Mouse (Mus musculus): Measurements from ENCODE around the gene Ftsj3. TPM values are rescaled to one million over a fixed set of nuclear protein-coding genes. Genes with fewer than 3 reads are reported as not detected.

Gene Ftsj3
- total and polyA plus RNA-seq, 3 experiments = 21.6 to 109 (median 49.0) TPM

DNA sequence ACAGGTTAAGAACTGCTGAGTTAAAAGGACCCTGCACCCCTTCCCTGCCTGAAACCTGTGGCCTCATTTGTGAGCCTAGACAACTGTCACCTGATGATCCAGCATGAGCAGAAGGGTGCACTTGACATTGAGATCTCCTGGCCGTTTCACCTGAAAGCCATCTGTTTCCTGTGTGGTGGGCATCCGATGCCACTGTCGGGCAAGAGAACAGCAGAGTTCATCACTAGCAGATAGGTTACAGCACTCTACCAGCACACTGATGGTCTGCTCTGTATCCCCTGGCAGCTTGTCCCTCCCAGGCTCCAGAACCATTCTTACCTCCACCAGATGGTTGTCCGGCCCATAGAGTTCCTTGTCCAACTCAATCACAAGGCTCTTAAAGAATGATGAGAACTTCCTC is 9.7 kb upstream of the Ftsj3 start:
- no peaks in the 10 kb centered on the region for H3K27me3 ChIP-seq (ENCODE audit: insufficient read depth, low read length)
- TF ChIP-seq GATA2 (IDR thresholded peaks at IDR 0.05; ENCODE audit: borderline replicate concordance, low read depth, low read length) (no peak), CTCF (IDR thresholded peaks at IDR 0.05; ENCODE audit: low read depth, low read length) (no peak), GATA1 (IDR thresholded peaks at IDR 0.05; ENCODE audit: borderline replicate concordance, low read length) (no peak), TAL1 (conservative IDR thresholded peaks at IDR 0.05; ENCODE audit: low read depth, low read length) (no peak), POLR2AphosphoS5 (IDR thresholded peaks at IDR 0.05; ENCODE audit: insufficient replicate concordance, low read depth, low read length) (no peak)
- DNase-seq (ENCODE audit: low spot score) (no peak), ATAC-seq (ENCODE audit: extremely low read depth, insufficient number of reproducible peaks, low FRiP score, poor library complexity, severe bottlenecking) (no peak)
- no peaks in the 10 kb centered on the region for H3K9me3 ChIP-seq (replicated peaks)
- H3K36me3 ChIP-seq (replicated peaks) = peaks cover 96% of the 10 kb centered on the region
- no peak overlapping the region for H3K4me3 ChIP-seq (ENCODE audit: low read depth, low read length)
- H3K4me1 ChIP-seq (ENCODE audit: insufficient read depth, low read depth, low read length) = peaks cover 45% of the 10 kb centered on the region

GRCm38 (mm10) chr11:106264988-106265387 is 9.1 kb upstream of the Ftsj3 start:
- H3K9me3 ChIP-seq (replicated peaks) = no peaks in the 10 kb centered on the region

DNA sequence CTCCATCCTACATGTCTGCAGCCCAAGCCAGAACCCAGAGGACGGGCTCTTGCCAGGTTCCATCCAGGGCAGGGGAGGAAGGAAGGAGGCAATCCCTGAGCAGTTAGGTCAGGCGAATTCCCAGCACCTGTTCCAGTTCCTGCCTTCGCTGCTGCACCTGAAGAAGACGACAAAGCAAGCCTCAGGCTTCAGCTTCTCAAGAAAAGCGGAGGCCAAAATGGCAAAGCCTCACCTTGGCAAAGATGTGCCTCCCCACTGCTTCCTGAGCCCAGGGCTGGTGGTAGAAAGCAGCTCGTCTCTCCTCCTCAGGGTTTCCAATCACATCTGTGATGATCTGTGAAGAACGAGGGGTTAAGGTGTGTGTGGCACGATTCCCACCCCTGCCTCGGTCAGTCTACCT is 8.1 kb upstream of the Ftsj3 start:
- Histone ChIP-seq H3K27me3 (ENCODE audit: insufficient read depth, low read length) (no peaks in the 10 kb centered on the region), H3K36me3 (replicated peaks) (peaks cover 94% of the 10 kb centered on the region), H3K4me1 (ENCODE audit: insufficient read depth, low read depth, low read length) (peaks cover 32% of the 10 kb centered on the region), H3K4me3 (ENCODE audit: low read depth, low read length) (no peak overlapping the region), H3K9me3 (replicated peaks) (no peaks in the 10 kb centered on the region)
- DNase-seq (ENCODE audit: low spot score) (no peak), ATAC-seq (ENCODE audit: extremely low read depth, insufficient number of reproducible peaks, low FRiP score, poor library complexity, severe bottlenecking) (no peak)
- TF ChIP-seq POLR2AphosphoS5 (IDR thresholded peaks at IDR 0.05; ENCODE audit: insufficient replicate concordance, low read depth, low read length) = no peak
- TF ChIP-seq CTCF (IDR thresholded peaks at IDR 0.05; ENCODE audit: low read depth, low read length) = no peak
- no peak for TF ChIP-seq TAL1 (conservative IDR thresholded peaks at IDR 0.05; ENCODE audit: low read depth, low read length)
- TF ChIP-seq GATA2 (IDR thresholded peaks at IDR 0.05; ENCODE audit: borderline replicate concordance, low read depth, low read length) = no peak
- TF ChIP-seq GATA1 (IDR thresholded peaks at IDR 0.05; ENCODE audit: borderline replicate concordance, low read length) = no peak

More at GRCm38 (mm10) chr11:106264988-106265387, 9.1 kb upstream of the Ftsj3 start:
- TF ChIP-seq TAL1 (conservative IDR thresholded peaks at IDR 0.05; ENCODE audit: low read depth, low read length) (no peak), GATA2 (IDR thresholded peaks at IDR 0.05; ENCODE audit: borderline replicate concordance, low read depth, low read length) (no peak), GATA1 (IDR thresholded peaks at IDR 0.05; ENCODE audit: borderline replicate concordance, low read length) (no peak), CTCF (IDR thresholded peaks at IDR 0.05; ENCODE audit: low read depth, low read length) (no peak), POLR2AphosphoS5 (IDR thresholded peaks at IDR 0.05; ENCODE audit: insufficient replicate concordance, low read depth, low read length) (no peak)
- ATAC-seq (ENCODE audit: extremely low read depth, insufficient number of reproducible peaks, low FRiP score, poor library complexity, severe bottlenecking) = no peak
- H3K4me3 ChIP-seq (ENCODE audit: low read depth, low read length) = no peak overlapping the region
- H3K27me3 ChIP-seq (ENCODE audit: insufficient read depth, low read length) = no peaks in the 10 kb centered on the region
- peaks cover 40% of the 10 kb centered on the region for H3K4me1 ChIP-seq (ENCODE audit: insufficient read depth, low read depth, low read length)
- DNase-seq (ENCODE audit: low spot score) = no peak
- H3K36me3 ChIP-seq (replicated peaks) = peaks cover 92% of the 10 kb centered on the region

DNA sequence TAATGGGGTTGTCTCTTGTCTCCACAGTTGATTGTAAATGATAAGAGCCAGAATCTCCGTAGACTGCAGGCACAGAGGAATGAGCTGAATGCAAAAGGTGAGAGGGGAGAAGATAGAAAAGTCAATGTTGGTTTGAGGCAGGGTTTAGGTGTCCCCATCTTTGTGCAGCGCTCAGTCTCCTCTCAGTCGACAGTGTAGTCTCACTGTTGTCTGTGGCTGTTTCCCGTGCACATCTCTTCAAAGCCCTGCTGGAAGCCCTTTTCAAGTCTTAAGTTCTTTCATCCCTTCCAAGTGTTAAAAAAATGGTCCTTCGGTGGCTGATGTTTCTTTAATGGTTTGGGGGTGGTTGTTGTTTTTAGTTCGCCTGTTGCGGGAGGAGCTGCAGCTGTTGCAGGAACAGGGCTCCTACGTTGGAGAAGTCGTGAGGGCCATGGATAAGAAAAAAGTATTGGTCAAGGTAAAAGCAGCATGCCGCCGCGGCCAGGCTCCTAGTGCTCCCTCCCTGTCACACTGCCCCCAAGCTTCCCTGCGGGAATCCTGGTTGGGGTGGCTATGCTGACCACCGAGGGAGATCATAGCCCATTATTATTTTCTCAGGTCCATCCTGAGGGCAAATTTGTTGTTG is 5.1 kb upstream of the Ftsj3 start:
- Histone ChIP-seq H3K27me3 (ENCODE audit: insufficient read depth, low read length) (no peaks in the 10 kb centered on the region), H3K9me3 (replicated peaks) (no peaks in the 10 kb centered on the region), H3K4me1 (ENCODE audit: insufficient read depth, low read depth, low read length) (peaks cover 29% of the 10 kb centered on the region), H3K4me3 (ENCODE audit: low read depth, low read length) (no peak overlapping the region), H3K36me3 (replicated peaks) (peaks cover 84% of the 10 kb centered on the region)
- DNase-seq (ENCODE audit: low spot score) (no peak), ATAC-seq (ENCODE audit: extremely low read depth, insufficient number of reproducible peaks, low FRiP score, poor library complexity, severe bottlenecking) (no peak)
- TF ChIP-seq CTCF (IDR thresholded peaks at IDR 0.05; ENCODE audit: low read depth, low read length) = no peak
- TF ChIP-seq POLR2AphosphoS5 (IDR thresholded peaks at IDR 0.05; ENCODE audit: insufficient replicate concordance, low read depth, low read length) = no peak
- no peak for TF ChIP-seq GATA1 (IDR thresholded peaks at IDR 0.05; ENCODE audit: borderline replicate concordance, low read length)
- TF ChIP-seq GATA2 (IDR thresholded peaks at IDR 0.05; ENCODE audit: borderline replicate concordance, low read depth, low read length) = no peak
- no peak for TF ChIP-seq TAL1 (conservative IDR thresholded peaks at IDR 0.05; ENCODE audit: low read depth, low read length)

- Histone ChIP-seq H3K9me3 (replicated peaks) (no peaks in the 10 kb centered on the region), H3K27me3 (ENCODE audit: insufficient read depth, low read length) (no peaks in the 10 kb centered on the region)
- TF ChIP-seq CTCF (IDR thresholded peaks at IDR 0.05; ENCODE audit: low read depth, low read length) = no peak
- TF ChIP-seq GATA2 (IDR thresholded peaks at IDR 0.05; ENCODE audit: borderline replicate concordance, low read depth, low read length) = no peak
- TF ChIP-seq GATA1 (IDR thresholded peaks at IDR 0.05; ENCODE audit: borderline replicate concordance, low read length) = no peak
- TF ChIP-seq TAL1 (conservative IDR thresholded peaks at IDR 0.05; ENCODE audit: low read depth, low read length) = no peak
- TF ChIP-seq POLR2AphosphoS5 (IDR thresholded peaks at IDR 0.05; ENCODE audit: insufficient replicate concordance, low read depth, low read length) = no peak
Observed at GRCm38 (mm10) chr11:106256775-106257174, 896 bp upstream of the Ftsj3 start.

GRCm38 (mm10) chr11:106255174-106255573 is 705 bp downstream of the Ftsj3 start:
- no peak for TF ChIP-seq POLR2AphosphoS5 (IDR thresholded peaks at IDR 0.05; ENCODE audit: insufficient replicate concordance, low read depth, low read length)
- TF ChIP-seq CTCF (IDR thresholded peaks at IDR 0.05; ENCODE audit: low read depth, low read length) = no peak
- TF ChIP-seq GATA1 (IDR thresholded peaks at IDR 0.05; ENCODE audit: borderline replicate concordance, low read length) = no peak
- no peak for TF ChIP-seq GATA2 (IDR thresholded peaks at IDR 0.05; ENCODE audit: borderline replicate concordance, low read depth, low read length)
- no peak for TF ChIP-seq TAL1 (conservative IDR thresholded peaks at IDR 0.05; ENCODE audit: low read depth, low read length)
- ATAC-seq (ENCODE audit: extremely low read depth, insufficient number of reproducible peaks, low FRiP score, poor library complexity, severe bottlenecking) = no peak
- no peaks in the 10 kb centered on the region for H3K27me3 ChIP-seq (ENCODE audit: insufficient read depth, low read length)
- peaks cover 53% of the 10 kb centered on the region for H3K4me1 ChIP-seq (ENCODE audit: insufficient read depth, low read depth, low read length)
- peaks cover 76% of the 10 kb centered on the region for H3K36me3 ChIP-seq (replicated peaks)
- H3K4me3 ChIP-seq (ENCODE audit: low read depth, low read length) = peak overlapping the region; percentile 88
- DNase-seq (ENCODE audit: low spot score) = no peak
- H3K9me3 ChIP-seq (replicated peaks) = no peaks in the 10 kb centered on the region

More at GRCm38 (mm10) chr11:106256775-106257174, 896 bp upstream of the Ftsj3 start:
- Histone ChIP-seq H3K4me1 (ENCODE audit: insufficient read depth, low read depth, low read length) (peaks cover 49% of the 10 kb centered on the region), H3K4me3 (ENCODE audit: low read depth, low read length) (peak overlapping the region; percentile 88), H3K36me3 (replicated peaks) (peaks cover 74% of the 10 kb centered on the region)
- ATAC-seq (ENCODE audit: extremely low read depth, insufficient number of reproducible peaks, low FRiP score, poor library complexity, severe bottlenecking) = no peak
- DNase-seq (ENCODE audit: low spot score) = no peak
